Mouse (Mus musculus) erythroblast, embryonic 14.5 days (primary cell): ENCODE data around the gene Ifitm6.

Experiments used
- GATA1 ChIP-seq: IDR thresholded peaks from 2 replicates; pipeline ENCODE4 v1.6.1; 2012; ENCODE audit warnings: low read length, inconsistent platforms, mixed read lengths
- TAL1 ChIP-seq: IDR thresholded peaks from 3 replicates; pipeline ENCODE4 v1.6.1; 2012; ENCODE audit warnings: low read length, inconsistent platforms, mixed read lengths

- no peak for TF ChIP-seq TAL1
- no peak for TF ChIP-seq GATA1
Measured at GRCm38 (mm10) chr7:141016707-141017697, 722 bp downstream of the Ifitm6 start.
